Mouse (Mus musculus) embryonic facial prominence, embryonic 14.5 days (tissue): ENCODE results near the gene Rab20. TPM values are rescaled to one million over a fixed set of nuclear protein-coding genes. Genes with fewer than 3 reads are reported as not detected.

Experiments
- ATAC-seq: fragments of 200-750 bp; cut with Nextera tagmentation; 2 replicates; pipeline ENCODE4 v1.8.0; 2017; ENCODE audit warnings: low read depth, moderate number of reproducible peaks, moderate TSS enrichment
- DNase-seq: peaks from one replicate; pipeline ENCODE4 v3.0.0-alpha.2; 2015; ENCODE audit warnings: low spot score
- H3K27ac ChIP-seq: fragments of 300-500 bp; sonication (generic); replicated peaks from 2 replicates; pipeline ENCODE4 v1.5.1; 2014; ENCODE audit warnings: low read depth, mild to moderate bottlenecking, low read length, moderate library complexity
- H3K27me3 ChIP-seq: fragments of 300-500 bp; sonication (generic); replicated peaks from 2 replicates; pipeline ENCODE4 v1.6.1; 2014; ENCODE audit warnings: low read length; ENCODE audit not compliant: control insufficient read depth, insufficient read depth
- H3K36me3 ChIP-seq: fragments of 300-500 bp; sonication (generic); 2 replicates; pipeline ENCODE4 v1.6.1; 2014; ENCODE audit warnings: low read length, mixed read lengths; ENCODE audit not compliant: control insufficient read depth, insufficient read depth
- H3K4me1 ChIP-seq: fragments of 300-500 bp; sonication (generic); 2 replicates; pipeline ENCODE4 v1.6.1; 2014; ENCODE audit warnings: antibody characterized with exemption, low read length; ENCODE audit not compliant: control insufficient read depth, insufficient read depth
- H3K4me2 ChIP-seq: fragments of 300-500 bp; sonication (generic); 2 replicates; pipeline ENCODE4 v1.6.1; 2014; ENCODE audit warnings: low read depth, mild to moderate bottlenecking, low read length, moderate library complexity, mixed read lengths
- H3K4me3 ChIP-seq: fragments of 300-500 bp; sonication (generic); 2 replicates; pipeline ENCODE4 v1.5.1; 2014; ENCODE audit warnings: low read depth, mild to moderate bottlenecking, low read length
- H3K9ac ChIP-seq: fragments of 300-500 bp; sonication (generic); 2 replicates; pipeline ENCODE4 v1.6.1; 2014; ENCODE audit warnings: low read depth, mild to moderate bottlenecking, low read length, moderate library complexity, mixed read lengths
- H3K9me3 ChIP-seq: fragments of 300-500 bp; sonication (generic); 2 replicates; pipeline ENCODE4 v1.6.1; 2016; ENCODE audit warnings: low read length; ENCODE audit not compliant: control insufficient read depth
- WGBS: fragments of 180-500 bp; shearing (Covaris S2); extraction: QIAGEN DNeasy Blood & Tissue Kit; methylation state at CpG from one replicate; pipeline ENCODE4 v1.1.7; 2014; 5-methylcytosine and 5-hydroxymethylcytosine counted together
- polyA plus RNA-seq: library from polyadenylated mRNA; unstranded; fragments of >200 nt; fragmentation: Nextera tagmentation; extraction: Ambion mirVana; gene quantifications from 2 replicates; pipeline ENCODE4 v1.2.1, GENCODE M21; 2014

Rab20 gene
- polyA plus RNA-seq, result 2.0 and 2.1 TPM in 2 replicates

GRCm38 (mm10) chr8:11477811-11478761 is at the start of gene Rab20:
Gene Rab20 (minus strand): TSS chr8:11478710.
- peaks cover 85% of the 10 kb centered on the region for H3K27me3 ChIP-seq
- H3K27ac ChIP-seq, result no peak within 1 kb of the TSS
- H3K4me3 ChIP-seq, result peak within 1 kb of the TSS; percentile 57
- peak within 1 kb of the TSS; percentile 99 for H3K4me2 ChIP-seq
- DNase-seq, result peak; percentile 65
- peak; percentile 80 for ATAC-seq
- WGBS, result under 1% methylated on average over 59 of the region's 69 CpGs
- H3K9me3 ChIP-seq, result no peaks in the 10 kb centered on the region
- H3K4me1 ChIP-seq, result peaks cover 6% of the 10 kb centered on the region; the same call in 1 of the 2 replicates
- H3K36me3 ChIP-seq, result no peaks in the 10 kb centered on the region
- H3K9ac ChIP-seq, result peak within 1 kb of the TSS; percentile 57

GRCm38 (mm10) chr8:11523331-11523730 is 44.8 kb upstream of the Rab20 start:
- H3K27ac ChIP-seq, result no peak overlapping the region
- no peak overlapping the region for H3K4me2 ChIP-seq
- H3K9ac ChIP-seq, result no peak overlapping the region
- no peaks in the 10 kb centered on the region for H3K4me1 ChIP-seq
- DNase-seq, result no peak
- H3K4me3 ChIP-seq, result no peak overlapping the region
- H3K9me3 ChIP-seq, result no peaks in the 10 kb centered on the region
- 70% methylated on average over 3 of the region's 3 CpGs for WGBS
- no peaks in the 10 kb centered on the region for H3K27me3 ChIP-seq
- H3K36me3 ChIP-seq, result peaks cover 40% of the 10 kb centered on the region
- ATAC-seq, result no peak

- WGBS, result 87% methylated on average over 11 of the region's 11 CpGs
- Histone ChIP-seq H3K4me2 (no peak overlapping the region), H3K4me3 (no peak overlapping the region), H3K27ac (no peak overlapping the region), H3K27me3 (no peaks in the 10 kb centered on the region), H3K4me1 (no peaks in the 10 kb centered on the region), H3K9ac (no peak overlapping the region), H3K36me3 (peaks cover 69% of the 10 kb centered on the region), H3K9me3 (no peaks in the 10 kb centered on the region)
- peak; percentile 75 for ATAC-seq
- peak; percentile 59 for DNase-seq
Measured at GRCm38 (mm10) chr8:11518676-11519075, 40.2 kb upstream of the Rab20 start.

DNA sequence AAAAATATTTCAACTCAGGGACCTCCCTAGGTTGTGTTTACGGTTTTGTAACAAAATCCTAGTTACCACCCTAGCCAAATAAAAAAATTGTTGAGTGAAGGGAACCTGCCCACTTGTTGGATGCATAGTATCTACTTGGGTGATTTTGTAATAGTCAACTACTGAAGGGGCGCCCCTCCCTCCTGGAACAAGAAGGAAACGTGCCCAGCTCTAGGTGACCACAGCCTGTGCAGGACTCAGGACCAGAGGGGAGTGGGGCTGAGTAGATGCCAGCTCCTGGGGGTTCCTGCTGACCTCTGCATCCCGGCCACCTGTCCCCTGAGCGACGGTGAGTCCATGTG is 39.5 kb upstream of the Rab20 start:
- Histone ChIP-seq H3K4me1 (no peaks in the 10 kb centered on the region), H3K27me3 (no peaks in the 10 kb centered on the region), H3K27ac (no peak overlapping the region), H3K9me3 (no peaks in the 10 kb centered on the region), H3K9ac (no peak overlapping the region), H3K4me2 (no peak overlapping the region), H3K36me3 (peaks cover 71% of the 10 kb centered on the region), H3K4me3 (no peak overlapping the region)
- DNase-seq (no peak), ATAC-seq (no peak)
- WGBS, result 89% methylated on average over 6 of the region's 6 CpGs

DNA sequence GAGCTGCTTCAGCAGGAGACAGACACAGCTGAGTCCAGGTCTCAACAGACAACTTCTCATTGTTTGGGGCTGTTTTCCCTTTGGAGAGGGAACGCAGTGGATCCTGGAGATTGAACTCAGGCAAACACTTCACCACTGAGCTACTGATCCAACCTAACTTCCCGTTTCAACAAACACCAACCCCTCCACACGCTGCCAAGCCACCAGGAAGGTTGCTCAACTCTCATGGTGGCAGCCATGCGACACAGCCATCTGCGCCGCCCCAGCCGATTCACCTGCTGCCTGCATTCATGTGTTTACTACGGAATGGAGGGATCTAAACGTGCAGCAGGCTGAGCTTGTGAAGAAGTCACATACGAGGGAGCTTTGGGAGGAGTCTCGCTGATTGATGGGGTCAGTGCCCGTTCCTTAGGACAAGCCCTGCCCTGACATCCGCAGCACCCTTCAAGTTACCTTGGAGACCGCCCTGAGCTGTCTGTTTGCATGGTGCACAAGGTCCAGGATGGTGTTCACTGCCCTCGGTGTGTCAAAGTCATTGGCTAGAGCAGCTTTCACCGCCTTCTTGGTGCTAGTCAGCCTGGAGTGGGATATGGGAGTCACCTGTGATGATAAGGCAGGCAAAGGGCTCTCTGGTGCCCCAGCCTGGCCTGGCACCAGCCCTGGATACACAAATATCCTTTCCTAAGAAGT is 39.0 kb upstream of the Rab20 start:
- Histone ChIP-seq H3K9me3 (no peaks in the 10 kb centered on the region), H3K36me3 (peaks cover 71% of the 10 kb centered on the region), H3K4me3 (no peak overlapping the region), H3K27me3 (no peaks in the 10 kb centered on the region), H3K4me1 (no peaks in the 10 kb centered on the region), H3K27ac (no peak overlapping the region), H3K9ac (no peak overlapping the region), H3K4me2 (no peak overlapping the region)
- 88% methylated on average over 16 of the region's 16 CpGs for WGBS
- ATAC-seq (no peak), DNase-seq (no peak)

DNA sequence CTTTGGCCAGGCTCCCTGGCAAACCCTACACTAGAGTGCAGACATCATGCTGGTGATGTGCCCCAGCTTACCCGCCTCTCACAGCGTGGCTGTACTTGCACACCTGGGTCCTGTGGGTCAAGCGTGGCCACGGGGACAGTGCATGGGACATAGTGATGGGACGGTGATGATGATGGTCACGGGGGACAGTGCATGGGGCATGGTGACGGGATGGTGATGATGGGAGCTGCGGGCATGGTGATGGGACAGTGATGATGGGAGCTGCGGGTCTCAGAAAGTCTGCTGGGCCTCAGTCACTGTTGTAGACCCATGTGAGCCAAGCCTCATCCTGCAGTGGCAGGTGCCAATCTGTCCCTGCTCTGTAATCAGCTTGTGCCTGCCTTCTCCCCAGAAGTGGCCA is 37.8 kb upstream of the Rab20 start:
- peaks cover 78% of the 10 kb centered on the region for H3K36me3 ChIP-seq
- no peak for DNase-seq
- 96% methylated on average over 9 of the region's 9 CpGs for WGBS

GRCm38 (mm10) chr8:11513247-11513646 is 34.7 kb upstream of the Rab20 start:
- DNase-seq, result no peak
- no peaks in the 10 kb centered on the region for H3K9me3 ChIP-seq
- no peaks in the 10 kb centered on the region for H3K27me3 ChIP-seq
- no peak overlapping the region for H3K4me3 ChIP-seq
- ATAC-seq, result no peak
- H3K27ac ChIP-seq, result no peak overlapping the region
- peaks cover 90% of the 10 kb centered on the region for H3K36me3 ChIP-seq
- no peaks in the 10 kb centered on the region for H3K4me1 ChIP-seq
- WGBS, result 95% methylated on average over 5 of the region's 5 CpGs
- no peak overlapping the region for H3K9ac ChIP-seq
- H3K4me2 ChIP-seq, result no peak overlapping the region

More for the DNA sequence above, 37.8 kb upstream of the Rab20 start:
- ATAC-seq, result no peak
- Histone ChIP-seq H3K9ac (no peak overlapping the region), H3K4me3 (no peak overlapping the region), H3K27ac (no peak overlapping the region), H3K4me1 (no peaks in the 10 kb centered on the region), H3K27me3 (no peaks in the 10 kb centered on the region), H3K9me3 (no peaks in the 10 kb centered on the region), H3K4me2 (no peak overlapping the region)

- no peaks in the 10 kb centered on the region for H3K27me3 ChIP-seq
- no peak for DNase-seq
- no peak overlapping the region for H3K4me2 ChIP-seq
- no peak overlapping the region for H3K9ac ChIP-seq
- H3K4me1 ChIP-seq, result no peaks in the 10 kb centered on the region
- no peaks in the 10 kb centered on the region for H3K9me3 ChIP-seq
- peaks cover 90% of the 10 kb centered on the region for H3K36me3 ChIP-seq
- no peak overlapping the region for H3K27ac ChIP-seq
- 89% methylated on average over 9 of the region's 9 CpGs for WGBS
- ATAC-seq, result no peak
- H3K4me3 ChIP-seq, result no peak overlapping the region
Measured at GRCm38 (mm10) chr8:11512711-11513110, 34.2 kb upstream of the Rab20 start.
